Mouse (Mus musculus): Measurements from ENCODE around the gene Cox10. TPM values are rescaled to one million over a fixed set of nuclear protein-coding genes. Genes with fewer than 3 reads are reported as not detected.

The Cox10 gene
- total and polyA plus RNA-seq, 3 experiments: 39.9 to 374 (median 52.2) TPM

GRCm38 (mm10) chr11:63976775-63977174, 102.5 kb downstream of the Cox10 start:
- H3K4me3 ChIP-seq (ENCODE audit: control insufficient read depth in 1 of 2, insufficient read depth in 1 of 2, low read depth in 2 of 2, low read length in 2 of 2): no peak overlapping the region
- H3K27me3 ChIP-seq (ENCODE audit: control insufficient read depth in 1 of 2, insufficient read depth in 2 of 2, low read length in 2 of 2): no peaks in the 10 kb centered on the region
- H3K36me3 ChIP-seq (ENCODE audit: control insufficient read depth in 1 of 2, insufficient read depth in 2 of 2, low read length in 2 of 2): peaks cover 0 to 2% of the 10 kb centered on the region in 2 experiments; a peak in 2 of 4 replicates
- no peak overlapping the region for H3K27ac ChIP-seq (ENCODE audit: control insufficient read depth, low read depth, low read length)
- TF ChIP-seq MYC (IDR thresholded peaks at IDR 0.05; ENCODE audit: low read depth, low read length) (no peak), RCOR1 (IDR thresholded peaks at IDR 0.05; ENCODE audit: low read depth, low read length) (no peak), BHLHE40 (IDR thresholded peaks at IDR 0.05; ENCODE audit: borderline replicate concordance, low read depth, low read length) (no peak), POLR2AphosphoS2 (IDR thresholded peaks at IDR 0.05; ENCODE audit: low read length) (no peak), JUND (IDR thresholded peaks at IDR 0.05; ENCODE audit: low read depth, low read length) (no peak), USF1 (IDR thresholded peaks at IDR 0.05; ENCODE audit: low read depth, low read length) (no peak), ZKSCAN1 (IDR thresholded peaks at IDR 0.05; ENCODE audit: low read depth, low read length) (no peak), SIN3A (IDR thresholded peaks at IDR 0.05; ENCODE audit: low read length) (no peak), KAT2A (conservative IDR thresholded peaks at IDR 0.05; ENCODE audit: low read depth, low read length) (no peak), TBP (IDR thresholded peaks at IDR 0.05; ENCODE audit: low read depth, low read length) (no peak), NRF1 (IDR thresholded peaks at IDR 0.05; ENCODE audit: insufficient read depth, low read depth, low read length, poor library complexity, severe bottlenecking) (no peak), CHD2 (IDR thresholded peaks at IDR 0.05; ENCODE audit: low read length) (no peak), UBTF (IDR thresholded peaks at IDR 0.05; ENCODE audit: borderline replicate concordance, insufficient read depth, low read depth, low read length) (no peak), MXI1 (IDR thresholded peaks at IDR 0.05; ENCODE audit: low read depth, low read length) (no peak), POLR2AphosphoS5 (IDR thresholded peaks at IDR 0.05; ENCODE audit: borderline replicate concordance, low read depth, low read length) (no peak), MEF2A (IDR thresholded peaks at IDR 0.05; ENCODE audit: extremely low read depth, insufficient replicate concordance, low read depth, low read length, poor library complexity, severe bottlenecking) (no peak), MYB (IDR thresholded peaks at IDR 0.05; ENCODE audit: low read depth, low read length) (no peak), GATA1 (IDR thresholded peaks at IDR 0.05; ENCODE audit: low read depth, low read length) (no peak)
- no peak overlapping the region for H3K9ac ChIP-seq (ENCODE audit: control insufficient read depth, low read depth, low read length, poor library complexity, severe bottlenecking)
- DNase-seq (ENCODE audit: low read depth, low spot score): no peak
- no peaks in the 10 kb centered on the region for H3K9me3 ChIP-seq (replicated peaks; ENCODE audit: insufficient read depth, low read length)
- H3K4me1 ChIP-seq (ENCODE audit: control insufficient read depth in 1 of 2, insufficient read depth in 2 of 2, low read length in 2 of 2): no peaks in the 10 kb centered on the region
- H3K79me2 ChIP-seq (ENCODE audit: control insufficient read depth, insufficient read depth, low read length, poor library complexity): no peaks in the 10 kb centered on the region

DNA sequence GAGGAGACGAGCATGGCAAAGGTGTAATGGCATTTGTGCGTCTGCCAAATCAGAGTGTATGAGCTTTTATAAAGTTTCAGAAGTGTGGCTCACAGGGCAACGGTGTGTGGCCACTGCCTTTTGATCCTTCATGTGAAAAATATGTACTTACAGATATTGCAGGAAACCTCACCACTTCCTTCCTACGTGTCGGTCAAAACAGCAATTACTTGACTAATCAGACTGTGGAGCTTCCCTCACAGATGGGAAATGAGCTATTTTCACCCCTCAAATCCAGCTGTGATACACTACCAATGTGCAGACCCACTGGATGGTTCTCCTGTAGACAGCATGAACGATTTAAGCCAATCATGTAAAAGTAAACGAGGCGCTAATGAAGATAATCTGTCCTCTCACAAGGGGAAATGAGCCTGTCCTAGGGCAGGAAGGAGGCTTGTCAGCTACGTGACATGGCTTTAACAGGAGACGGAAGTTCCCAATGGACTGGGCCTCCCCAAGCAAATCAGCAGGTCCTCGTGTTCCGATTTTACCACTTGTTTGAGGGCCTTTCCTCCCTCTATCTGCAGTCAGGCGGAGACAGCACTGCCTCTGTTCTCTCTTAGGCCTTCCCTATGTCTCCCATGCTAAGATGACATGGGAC, 103.9 kb downstream of the Cox10 start:
- Histone ChIP-seq H3K4me1 (ENCODE audit: control insufficient read depth in 1 of 2, insufficient read depth in 2 of 2, low read length in 2 of 2) (no peaks in the 10 kb centered on the region; a peak in 1 of 4 replicates), H3K27me3 (ENCODE audit: control insufficient read depth in 1 of 2, insufficient read depth in 2 of 2, low read length in 2 of 2) (no peaks in the 10 kb centered on the region), H3K27ac (ENCODE audit: control insufficient read depth, low read depth, low read length) (no peak overlapping the region), H3K79me2 (ENCODE audit: control insufficient read depth, insufficient read depth, low read length, poor library complexity) (no peaks in the 10 kb centered on the region), H3K9me3 (replicated peaks; ENCODE audit: insufficient read depth, low read length) (no peaks in the 10 kb centered on the region), H3K9ac (ENCODE audit: control insufficient read depth, low read depth, low read length, poor library complexity, severe bottlenecking) (no peak overlapping the region), H3K4me3 (ENCODE audit: control insufficient read depth in 1 of 2, insufficient read depth in 1 of 2, low read depth in 2 of 2, low read length in 2 of 2) (no peak overlapping the region), H3K36me3 (ENCODE audit: control insufficient read depth in 1 of 2, insufficient read depth in 2 of 2, low read length in 2 of 2) (peaks cover 0 to 4% of the 10 kb centered on the region in 2 experiments; a peak in 2 of 4 replicates)
- no peak for TF ChIP-seq RCOR1 (IDR thresholded peaks at IDR 0.05; ENCODE audit: low read depth, low read length)
- TF ChIP-seq GABPA (IDR thresholded peaks at IDR 0.05; ENCODE audit: low read depth, low read length): no peak
- TF ChIP-seq MXI1 (IDR thresholded peaks at IDR 0.05; ENCODE audit: low read depth, low read length): no peak
- TF ChIP-seq JUND (IDR thresholded peaks at IDR 0.05; ENCODE audit: low read depth, low read length): no peak
- TF ChIP-seq ZC3H11A (IDR thresholded peaks at IDR 0.05; ENCODE audit: low read depth, low read length): no peak
- no peak for DNase-seq (ENCODE audit: low read depth, low spot score)
